Mouse (Mus musculus) layer of hippocampus, postnatal 14 days (tissue): ENCODE measurements around the gene Sdhaf3. TPM values are rescaled to one million over a fixed set of nuclear protein-coding genes. Genes with fewer than 3 reads are reported as not detected.
A peak's percentile ranks its signal among the peaks of the same experiment; 100 is the strongest.

Experiments
- DNase-seq, 2 experiments: peaks; one replicate each; pipeline ENCODE4 v3.0.0; 2021 to 2022; ENCODE audit warnings: low spot score in 2 of 2, mixed read lengths in 1 of 2
- total RNA-seq, 2 experiments: library from RNA; stranded (reverse); gene quantifications; 2 replicates each; pipeline ENCODE4 v1.2.3; 2021

The Sdhaf3 gene
- total RNA-seq, 2 experiments from 2014 or later, result 4.4 to 4.7 TPM

GRCm38 (mm10) chr6:7041912-7042311 lies 86.1 kb downstream of the Sdhaf3 start:
- DNase-seq, result no peak

GRCm38 (mm10) chr6:7062819-7063218 lies 107.0 kb downstream of the Sdhaf3 start:
- no peak for DNase-seq

- no peak for DNase-seq
Observed at GRCm38 (mm10) chr6:7068782-7069181, 113.0 kb downstream of the Sdhaf3 start.

GRCm38 (mm10) chr6:7069463-7069862 lies 113.7 kb downstream of the Sdhaf3 start:
- DNase-seq, result no peak

GRCm38 (mm10) chr6:7082054-7082453 lies 126.2 kb downstream of the Sdhaf3 start:
- no peak for DNase-seq

- no peak for DNase-seq
Observed at GRCm38 (mm10) chr6:7082467-7083259, 126.9 kb downstream of the Sdhaf3 start.

- no peak for DNase-seq
Observed at GRCm38 (mm10) chr6:7083661-7084060, 127.9 kb downstream of the Sdhaf3 start.

- DNase-seq, result peak; percentile 5 to 35
Observed at GRCm38 (mm10) chr6:7084370-7084769, 128.6 kb downstream of the Sdhaf3 start.

- no peak for DNase-seq
Observed at GRCm38 (mm10) chr6:7085506-7085905, 129.7 kb downstream of the Sdhaf3 start.

GRCm38 (mm10) chr6:7092094-7092493 lies 136.3 kb downstream of the Sdhaf3 start:
- no peak for DNase-seq

Other genes starting within 250 kb of the Sdhaf3 start
- gene Dlx6, start 92.7 kb upstream of the Sdhaf3 start, total RNA-seq, result 10 to 100 TPM in 1 of 2 experiments, 1 to 10 TPM in 1; 8.3 to 10.1 TPM
- 1 to 10 TPM; 4.7 to 6.1 TPM for gene Dlx5, start 73.9 kb upstream of the Sdhaf3 start, total RNA-seq